Mouse (Mus musculus) hematopoietic stem cell, adult 5-6 weeks (primary cell): Measurements from ENCODE around the gene R3hdm2. TPM values are rescaled to one million over a fixed set of nuclear protein-coding genes. Genes with fewer than 3 reads are reported as not detected.

Source experiments
- ATAC-seq, 2 experiments: fragments of 125-278 bp in 1 of 2; replicated peaks in 1 of 2; 2 replicates each; pipeline ENCODE4 v1.8.0; 2016 to 2017; ENCODE audit warnings: inconsistent platforms in 2 of 2, mild to moderate bottlenecking in 2 of 2, moderate number of reproducible peaks in 2 of 2, low read depth in 1 of 2, moderate TSS enrichment in 1 of 2; ENCODE audit not compliant: low FRiP score in 2 of 2, poor library complexity in 2 of 2, severe bottlenecking in 2 of 2, insufficient read depth in 1 of 2, low TSS enrichment in 1 of 2
- total RNA-seq: library from RNA; stranded (forward); fragments of 172-1452, 232-1000 nt; gene quantifications from 2 replicates; pipeline ENCODE4 v1.2.3, GENCODE M21; 2017

Gene R3hdm2
- total RNA-seq, 1 experiment from 2014 or later, result 41.3 TPM

DNA sequence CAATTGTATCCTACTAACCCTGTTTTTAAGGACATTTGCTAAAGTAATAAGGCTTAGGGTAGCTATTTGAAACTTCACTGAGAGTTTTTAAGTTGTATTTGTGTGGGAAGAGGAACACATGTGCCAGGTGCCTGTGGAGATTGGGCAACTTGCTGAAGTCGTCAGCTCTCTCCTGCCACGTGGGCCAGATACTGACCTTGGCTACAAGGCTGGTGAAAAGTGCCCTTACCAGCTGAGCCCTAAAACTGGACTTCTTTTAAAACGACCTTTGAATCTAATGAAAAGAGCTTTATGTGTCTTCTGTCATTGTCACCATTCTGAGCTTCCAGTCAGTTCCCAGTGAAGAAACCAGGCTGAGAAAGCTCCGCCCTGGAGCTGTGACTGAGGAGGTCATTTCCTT, 27.3 kb downstream of the R3hdm2 start:
- ATAC-seq, result no peak

DNA sequence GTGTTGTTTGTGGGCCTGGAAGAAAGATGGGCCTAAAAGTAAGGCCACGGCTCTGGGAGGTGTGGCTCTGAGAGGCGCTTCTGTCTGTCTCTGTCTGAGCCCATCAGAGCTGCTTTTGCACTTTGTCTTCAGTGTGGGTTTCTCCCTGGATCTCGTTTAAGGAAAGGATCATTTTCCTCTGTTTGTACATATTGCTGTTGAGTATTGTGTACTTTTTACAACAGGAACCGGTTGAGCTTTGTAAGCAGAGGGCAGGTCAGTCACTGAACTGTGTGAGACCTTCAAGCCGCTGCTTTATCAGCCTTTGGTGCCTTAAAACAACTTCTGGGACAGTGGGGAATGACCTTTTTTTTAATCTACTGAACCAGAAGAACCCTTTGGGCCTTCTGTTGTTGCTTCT, 32.0 kb downstream of the R3hdm2 start:
- no peak for ATAC-seq

DNA sequence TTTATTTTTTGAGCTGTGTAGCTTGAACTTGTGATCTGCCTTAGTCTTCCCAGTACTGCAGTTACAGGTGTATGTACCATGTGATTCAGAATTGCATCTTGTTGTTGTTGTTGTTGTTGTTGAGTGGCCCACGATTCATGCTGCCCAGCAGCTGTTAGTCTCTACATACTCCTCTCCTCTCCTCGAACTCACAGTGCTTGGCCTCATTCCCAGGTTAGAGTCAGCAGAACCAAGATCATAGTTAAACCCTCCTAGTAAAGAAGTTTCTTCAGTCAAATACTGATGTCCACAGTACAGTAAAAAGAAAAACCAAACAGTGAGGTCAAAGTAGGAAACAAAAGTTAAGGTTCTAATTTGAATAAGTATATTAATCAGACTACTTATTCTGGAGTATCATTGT, 32.6 kb downstream of the R3hdm2 start:
- ATAC-seq, result no peak

DNA sequence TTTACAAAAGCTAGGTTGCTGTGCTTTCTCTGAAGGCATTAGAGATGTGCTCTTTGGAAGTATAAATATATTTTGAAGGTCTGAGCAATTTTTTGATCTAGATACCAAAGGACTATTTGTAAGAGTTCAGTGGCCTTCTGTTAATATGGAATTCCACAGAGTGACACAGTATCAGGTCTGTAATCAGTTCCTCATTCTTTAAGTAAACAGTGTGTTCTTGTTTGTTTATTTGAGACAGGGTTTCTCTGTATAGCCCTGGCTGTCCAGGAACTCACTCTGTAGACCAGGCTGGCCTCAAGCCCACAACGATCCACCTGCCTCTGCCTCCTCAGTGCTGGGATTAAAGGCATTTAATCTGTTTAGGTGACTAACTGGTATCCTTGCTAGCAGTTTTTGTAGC, 33.5 kb downstream of the R3hdm2 start:
- ATAC-seq, result no peak

DNA sequence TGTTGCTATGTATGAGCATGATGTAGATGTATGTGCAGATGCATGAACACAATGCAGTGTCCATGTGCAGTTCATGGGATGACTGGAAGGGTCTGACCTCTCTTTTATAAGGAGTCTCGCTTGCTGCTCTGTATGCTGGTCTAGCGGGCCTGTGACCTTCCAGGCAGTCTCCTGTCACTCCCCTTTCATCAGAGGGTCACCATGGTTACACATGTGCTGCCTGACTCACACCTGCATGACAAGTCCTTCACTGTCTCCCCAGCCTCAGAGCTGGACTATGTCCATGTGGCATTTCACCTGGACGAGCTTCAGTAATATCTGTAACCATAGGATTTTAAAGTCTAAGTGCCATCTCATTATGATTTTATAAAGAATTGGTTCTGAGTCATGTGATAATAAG, 34.0 kb downstream of the R3hdm2 start:
- ATAC-seq, result no peak

DNA sequence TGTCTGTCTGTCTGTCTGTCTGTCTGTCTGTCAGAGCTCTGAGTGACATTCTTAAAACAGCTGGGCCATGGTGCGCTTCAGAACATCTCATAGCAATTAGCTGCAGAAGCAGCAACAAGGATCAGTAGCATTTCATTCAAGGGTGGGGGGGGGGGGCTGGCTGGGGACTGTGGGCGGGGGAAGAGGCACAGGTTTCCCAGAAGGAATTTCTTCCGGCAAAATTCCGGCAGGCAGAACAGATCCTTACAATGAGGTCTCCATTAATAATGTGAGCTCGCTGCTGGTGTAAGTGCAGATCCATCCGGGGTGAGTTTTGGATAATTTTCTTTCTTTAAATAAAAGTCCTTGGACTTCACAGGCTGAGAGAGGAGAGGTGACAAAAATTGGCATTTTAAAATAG, 40.0 kb downstream of the R3hdm2 start:
- ATAC-seq, result no peak

DNA sequence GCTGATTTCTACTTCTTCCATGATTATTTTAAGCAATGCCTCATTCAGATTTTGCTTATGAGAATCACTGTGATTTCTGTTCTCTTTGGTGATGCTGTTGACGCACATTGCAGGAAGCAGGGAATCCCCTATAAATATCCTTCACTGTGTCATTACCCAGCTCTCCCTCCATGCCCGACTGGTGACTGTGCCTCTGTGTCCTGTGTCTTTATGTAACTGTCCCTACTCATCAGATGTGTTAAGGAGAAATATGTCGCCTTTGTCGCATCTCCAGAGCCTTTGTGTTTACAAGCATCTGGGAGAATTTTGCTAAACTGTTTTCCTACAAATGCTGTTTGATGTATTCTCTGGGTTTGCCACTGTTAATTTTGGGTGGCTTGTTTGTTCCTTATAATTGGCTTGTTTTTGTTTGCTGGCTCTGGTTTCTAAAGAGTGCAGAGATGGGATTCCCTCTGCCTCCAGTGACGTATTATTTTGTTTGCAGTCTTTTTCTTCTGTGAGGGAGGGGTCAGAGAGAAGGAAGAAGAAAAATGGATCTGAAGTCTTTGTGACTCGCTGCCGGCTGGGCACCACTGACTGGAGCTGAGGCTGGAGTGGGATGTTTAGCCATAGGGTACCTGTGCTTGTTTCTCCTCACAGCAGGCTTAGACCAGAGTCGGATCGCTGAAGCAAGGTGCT, 40.7 kb downstream of the R3hdm2 start:
- no peak for ATAC-seq

DNA sequence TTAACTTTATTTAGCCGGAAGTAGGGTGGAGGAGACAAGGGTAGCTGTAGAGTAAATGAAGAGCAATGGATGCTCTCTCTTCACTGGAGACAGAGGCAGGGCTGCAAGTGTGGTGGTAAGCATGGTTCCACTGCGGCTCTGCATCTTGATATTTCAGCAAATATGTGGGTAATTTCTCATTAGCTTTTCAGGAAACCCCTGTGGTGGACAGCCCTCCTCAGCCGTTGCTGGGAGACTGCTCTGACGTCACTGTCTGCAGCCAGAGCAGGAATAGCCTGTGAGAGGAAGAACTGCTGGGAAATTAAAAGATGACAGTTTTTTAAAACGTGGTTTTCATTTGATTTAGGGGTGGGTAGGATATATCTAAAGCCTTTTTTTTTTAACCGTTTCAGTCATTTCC, 41.9 kb downstream of the R3hdm2 start:
- peak; percentile 86 to 87 for ATAC-seq

DNA sequence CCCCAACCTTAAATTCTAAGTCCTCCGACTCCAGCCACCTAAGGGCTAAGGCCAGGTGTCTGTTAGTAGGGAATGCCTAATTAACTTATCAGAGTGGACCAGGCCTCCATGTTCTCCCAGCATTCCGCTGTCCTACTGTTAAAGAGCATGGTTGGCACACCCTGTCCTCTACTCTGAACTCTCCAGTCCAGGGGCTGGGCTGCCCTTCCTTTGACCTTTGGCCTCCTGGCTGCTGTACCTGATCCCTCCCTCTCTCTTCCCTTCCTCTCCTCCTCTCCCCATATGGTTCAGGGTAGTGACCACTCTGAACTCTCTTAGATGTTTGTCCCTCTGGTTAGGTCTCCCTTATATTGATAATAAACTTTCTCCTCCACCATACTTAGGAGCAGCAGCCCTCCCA, 45.7 kb downstream of the R3hdm2 start:
- no peak for ATAC-seq

DNA sequence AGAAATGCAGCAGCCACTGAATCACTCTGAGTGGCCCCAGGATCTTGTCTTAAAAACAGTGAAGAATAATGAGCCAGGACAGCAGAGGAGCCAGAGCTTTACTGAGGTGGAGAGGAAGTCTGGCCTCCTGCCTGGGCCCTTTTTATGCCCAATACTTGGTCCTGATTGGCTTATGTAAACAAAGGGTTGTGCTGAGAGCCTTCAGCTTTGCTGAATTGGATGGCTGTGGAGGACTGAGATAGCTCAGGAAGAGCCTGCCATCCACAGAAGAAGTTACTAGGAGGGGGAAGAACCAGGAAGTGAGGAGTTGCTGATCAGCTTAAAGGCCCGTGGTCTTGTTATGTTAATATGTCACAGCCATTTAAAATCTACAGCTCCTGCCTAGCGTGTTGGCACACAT, 46.5 kb downstream of the R3hdm2 start:
- no peak for ATAC-seq

DNA sequence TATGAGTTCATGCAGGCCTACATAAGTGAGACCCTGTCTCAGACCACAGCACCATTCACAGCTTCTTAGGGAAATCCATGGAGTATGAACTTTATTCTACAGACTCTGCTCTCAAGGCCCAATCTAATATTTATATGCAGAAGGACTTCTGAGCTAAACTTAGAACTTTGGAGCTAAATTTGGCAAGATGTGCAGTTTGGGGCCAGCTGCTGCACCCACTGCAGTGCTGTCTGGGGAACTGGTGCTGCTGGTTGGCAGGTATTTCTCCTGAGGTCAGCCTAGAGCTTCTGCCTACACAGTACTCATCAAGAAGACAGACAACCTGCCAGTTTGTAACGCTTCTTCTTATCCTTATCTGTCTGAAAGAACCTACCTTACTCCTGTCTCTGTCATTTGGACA, 47.0 kb downstream of the R3hdm2 start:
- no peak for ATAC-seq

DNA sequence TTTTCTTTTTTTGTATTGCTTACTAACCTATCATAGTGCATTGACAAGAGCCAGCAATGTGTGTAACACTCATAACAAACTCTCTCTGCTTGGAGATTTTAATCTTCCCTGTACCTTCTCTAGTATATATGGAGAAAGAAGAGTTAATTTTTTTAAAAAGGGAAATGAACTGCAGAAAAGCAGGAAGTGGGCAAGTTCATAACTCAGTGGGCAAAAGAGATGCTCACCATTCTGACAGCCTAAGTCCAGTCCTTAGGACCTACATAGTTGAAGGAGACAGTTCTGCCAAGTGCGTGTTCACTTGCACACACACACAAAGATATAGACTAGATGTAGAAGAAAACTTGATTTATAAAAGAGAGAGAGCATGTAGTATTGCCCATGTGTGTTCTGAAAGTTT, 47.9 kb downstream of the R3hdm2 start:
- ATAC-seq, result 0 out of 4 replicates have a peak, but pooled peaks of 1 of the 2 experiments have one; percentile 37

DNA sequence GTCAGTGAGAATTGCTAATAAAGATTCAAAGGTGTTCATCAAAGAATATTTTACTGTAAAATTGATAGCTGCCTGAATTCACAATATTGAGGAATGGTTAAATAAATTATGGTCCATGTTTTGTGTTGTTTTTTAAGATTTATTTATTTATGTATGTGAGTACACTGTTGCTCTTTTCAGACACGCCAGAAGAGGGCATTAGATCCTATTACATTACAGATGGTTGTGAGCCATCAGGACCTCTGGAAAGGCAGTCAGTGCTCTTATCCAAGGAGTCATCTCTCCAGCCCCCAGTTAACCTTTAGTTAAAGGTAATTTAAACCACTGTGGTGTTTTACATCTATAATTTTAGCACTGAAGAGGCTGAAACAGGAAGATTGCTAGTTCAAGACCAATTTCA, 49.4 kb downstream of the R3hdm2 start:
- ATAC-seq, result no peak

DNA sequence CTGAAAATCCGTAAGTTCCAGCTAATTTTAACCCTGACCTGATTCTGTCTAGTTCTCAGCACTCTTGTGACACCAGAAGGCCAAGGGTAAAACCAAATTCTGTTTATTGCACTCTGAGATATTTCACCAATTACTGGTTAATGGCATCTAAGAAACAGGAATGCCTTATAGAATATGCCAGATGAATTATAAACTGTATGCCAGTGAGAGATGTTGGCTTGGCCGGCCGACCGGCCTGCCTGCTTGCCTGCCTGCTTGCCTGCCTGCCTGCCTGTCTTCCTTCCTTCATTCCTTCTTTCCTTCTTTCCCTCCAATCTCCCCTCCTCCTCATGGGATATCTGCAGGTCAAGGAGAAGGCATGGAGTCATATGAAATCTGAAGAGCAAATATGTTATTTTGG, 52.3 kb downstream of the R3hdm2 start:
- ATAC-seq, result no peak

DNA sequence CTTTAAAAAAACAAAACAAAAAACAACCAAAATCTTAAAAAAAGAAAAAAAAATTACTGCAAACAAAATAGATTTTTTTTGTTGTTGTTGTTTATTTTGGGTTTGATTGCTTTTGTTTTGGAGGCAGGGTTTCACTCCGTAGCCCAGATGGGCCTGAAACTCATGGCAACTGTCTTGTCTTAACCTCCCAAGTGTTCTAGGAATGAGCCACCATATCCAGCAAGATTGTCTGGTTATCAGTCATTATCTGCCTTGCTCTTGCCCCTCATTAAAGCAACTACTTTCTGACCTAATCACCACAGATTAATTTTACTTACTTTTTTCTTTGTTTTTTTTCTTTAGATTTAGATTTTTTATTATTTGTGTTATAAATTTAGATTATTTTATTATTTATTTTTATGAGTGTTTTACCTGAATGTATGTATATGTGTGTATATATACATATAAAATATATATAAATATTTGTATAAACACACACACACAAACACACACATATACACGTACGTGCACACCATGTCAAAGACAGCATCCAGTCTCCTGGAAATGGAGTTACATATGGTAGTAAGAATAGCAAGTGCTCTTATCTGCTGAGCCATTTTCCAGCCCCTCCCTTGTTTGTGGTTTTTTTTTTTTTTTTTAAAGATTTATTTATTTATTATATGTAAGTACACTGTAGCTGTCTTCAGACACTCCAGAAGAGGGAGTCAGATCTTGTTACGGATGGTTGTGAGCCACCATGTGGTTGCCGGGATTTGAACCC, 57.4 kb downstream of the R3hdm2 start:
- ATAC-seq, result no peak

DNA sequence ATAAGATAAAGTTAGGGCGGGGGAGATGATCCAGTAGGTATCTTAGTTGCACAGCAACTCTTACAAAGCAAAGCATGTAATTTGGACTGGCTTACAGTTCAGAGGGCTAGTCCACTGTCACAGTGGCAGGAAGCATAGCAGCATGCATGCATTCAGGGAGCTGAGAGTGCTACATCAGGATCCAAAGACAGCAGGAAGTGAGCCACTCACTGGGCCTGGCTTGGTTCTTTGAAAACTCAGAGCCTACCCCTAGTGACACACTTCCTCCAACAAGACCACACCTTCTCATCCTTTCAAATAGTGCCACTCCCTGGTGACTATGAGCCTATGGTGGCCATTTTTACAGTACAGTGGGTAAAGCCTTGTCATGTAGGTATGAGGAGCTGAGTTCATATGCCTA, 73.6 kb downstream of the R3hdm2 start:
- ATAC-seq, result no peak

DNA sequence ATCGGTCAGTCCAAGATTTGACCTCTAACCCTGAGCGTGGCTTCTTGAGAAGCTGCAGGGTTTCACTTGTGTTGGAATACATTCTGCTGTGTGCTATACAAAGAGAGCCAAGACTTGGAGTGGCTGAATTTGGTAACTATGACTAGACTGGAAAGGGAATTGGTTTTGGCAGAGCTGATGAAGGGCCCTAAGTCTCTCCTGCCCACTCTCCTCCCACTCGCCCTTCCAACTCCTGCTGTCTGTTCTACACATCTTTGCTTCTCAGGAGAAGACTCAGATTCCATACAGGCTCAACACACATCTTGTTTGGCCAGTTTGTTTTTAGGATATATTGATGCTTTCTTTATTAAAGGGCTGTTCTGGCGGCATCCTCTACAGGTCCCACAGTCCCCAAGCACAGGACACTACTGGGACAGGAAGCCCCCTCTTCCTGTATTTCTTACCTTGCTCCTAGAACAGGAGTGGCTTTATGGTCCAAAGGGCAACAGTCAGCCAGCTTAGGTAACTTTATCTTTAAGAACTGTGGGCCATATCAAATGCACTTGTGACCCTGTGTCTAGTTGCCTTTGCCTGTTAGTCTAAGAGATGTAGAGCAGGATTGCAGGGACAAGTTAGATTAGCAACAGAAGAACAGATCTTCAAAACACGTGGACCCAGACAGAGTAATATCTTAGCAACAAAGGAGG, 82.4 kb downstream of the R3hdm2 start:
- ATAC-seq, result no peak

DNA sequence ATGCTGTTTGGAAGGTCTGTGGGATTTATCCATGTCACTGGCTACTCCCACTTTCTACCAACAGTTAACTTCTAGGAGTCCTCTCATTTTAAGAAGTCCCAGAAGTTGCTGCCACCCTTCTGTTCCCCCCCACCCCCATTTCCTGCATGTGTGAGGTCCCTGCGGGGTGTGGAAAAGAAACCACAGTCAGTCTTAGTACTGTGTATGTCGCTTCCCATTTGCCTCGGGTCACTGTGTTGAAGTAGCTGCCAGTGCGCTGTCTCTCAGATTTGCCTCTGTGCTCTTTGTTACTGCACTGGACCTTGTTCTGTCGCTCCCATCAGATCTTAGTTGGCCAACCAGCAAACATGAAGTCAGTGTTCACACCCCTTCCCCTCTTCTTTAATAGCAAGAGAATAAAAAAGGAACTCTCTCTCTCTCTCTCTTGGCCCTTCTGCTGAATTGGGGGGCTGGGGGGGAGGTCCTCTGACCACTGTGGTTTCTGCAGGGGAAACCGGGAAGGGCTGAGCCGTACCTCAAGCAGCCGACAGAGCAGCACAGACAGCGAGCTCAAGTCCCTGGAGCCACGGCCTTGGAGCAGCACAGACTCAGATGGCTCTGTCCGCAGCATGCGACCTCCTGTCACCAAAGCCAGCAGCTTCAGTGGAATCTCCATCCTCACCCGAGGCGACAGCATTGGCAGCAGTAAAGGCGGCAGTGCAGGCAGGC, 91.3 kb downstream of the R3hdm2 start:
- peak; percentile 81 to 83 for ATAC-seq
